Mouse (Mus musculus) brain, embryonic 14.5 days (tissue): Measurements from ENCODE around the gene Gm15557.

Experiments used
- CTCF ChIP-seq: fragments of 200-500 bp; IDR thresholded peaks from 2 replicates; pipeline ENCODE4 v1.5.1; 2012; ENCODE audit warnings: inconsistent platforms, mild to moderate bottlenecking, moderate library complexity, borderline replicate concordance; ENCODE audit not compliant: insufficient read depth, insufficient read length; ENCODE audit errors: extremely low read depth
- POLR2A ChIP-seq: fragments of 200-500 bp; IDR thresholded peaks from 2 replicates; pipeline ENCODE4 v1.6.1; 2012; ENCODE audit warnings: mild to moderate bottlenecking, inconsistent platforms, borderline replicate concordance; ENCODE audit not compliant: poor library complexity, insufficient read depth, insufficient read length, severe bottlenecking; ENCODE audit errors: extremely low read depth

DNA sequence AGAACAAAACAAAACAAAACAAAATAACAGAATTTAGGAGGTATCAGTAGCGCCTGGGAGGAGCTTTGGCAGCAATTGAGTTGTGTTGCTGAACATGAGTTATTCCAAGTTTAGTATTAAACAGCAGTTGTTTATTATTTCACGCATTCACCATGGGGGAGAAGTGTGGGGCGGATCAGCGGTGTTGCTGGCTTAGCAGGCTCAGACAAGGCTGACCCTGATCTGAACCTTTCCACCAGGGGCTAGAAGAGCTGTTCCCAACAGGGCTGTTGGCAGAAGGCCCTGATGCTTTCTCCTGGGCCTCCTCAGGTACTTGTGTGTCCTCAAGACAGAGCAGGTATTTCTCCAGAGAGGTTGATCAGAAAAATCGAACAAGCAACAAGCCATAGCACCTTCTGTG lies 19.5 kb downstream of the Gm15557 start:
- TF ChIP-seq POLR2A, result no peak
- no peak for TF ChIP-seq CTCF
